Mouse (Mus musculus) liver, adult (tissue): ENCODE measurements around the gene Lrrtm3.

Experiments used
- GATA4 ChIP-seq: IDR thresholded peaks from 2 replicates; pipeline ENCODE4 v1.6.1; 2014; ENCODE audit warnings: mild to moderate bottlenecking, low read length; ENCODE audit not compliant: insufficient replicate concordance

Gene Lrrtm3

DNA sequence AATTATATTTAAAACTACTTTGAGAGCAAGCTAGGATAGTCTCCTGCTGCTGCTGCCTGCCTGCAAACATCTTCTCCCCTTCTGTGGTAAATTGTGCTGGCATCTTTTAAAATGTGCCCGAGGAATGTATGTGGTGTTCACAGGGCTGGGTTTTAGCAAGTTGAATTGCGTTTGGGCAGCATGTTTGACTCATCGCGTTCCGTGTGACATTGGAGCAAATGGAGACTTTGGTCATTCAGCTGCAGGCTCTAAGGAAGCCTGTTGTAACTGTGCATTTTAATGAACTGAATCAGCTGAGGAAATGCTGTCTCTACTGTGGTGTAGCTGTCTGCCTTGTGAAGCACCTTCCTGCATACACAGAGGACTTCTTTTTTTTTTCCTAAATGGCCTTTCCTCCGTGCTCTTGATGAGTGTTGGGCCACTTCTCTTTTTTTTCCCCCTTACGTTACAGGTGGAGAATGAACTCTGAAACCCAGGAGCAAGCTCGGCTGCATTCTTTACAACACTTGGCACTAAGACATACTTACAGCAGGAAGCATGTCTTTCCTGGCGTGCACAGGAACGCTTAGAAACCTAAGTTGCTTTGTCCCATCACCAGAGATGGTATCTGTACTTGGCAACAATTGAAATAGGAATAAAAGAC lies 13.5 kb downstream of the Lrrtm3 start:
- no peak for TF ChIP-seq GATA4

GRCm38 (mm10) chr10:64075944-64076343 lies 14.1 kb downstream of the Lrrtm3 start:
- TF ChIP-seq GATA4: no peak

DNA sequence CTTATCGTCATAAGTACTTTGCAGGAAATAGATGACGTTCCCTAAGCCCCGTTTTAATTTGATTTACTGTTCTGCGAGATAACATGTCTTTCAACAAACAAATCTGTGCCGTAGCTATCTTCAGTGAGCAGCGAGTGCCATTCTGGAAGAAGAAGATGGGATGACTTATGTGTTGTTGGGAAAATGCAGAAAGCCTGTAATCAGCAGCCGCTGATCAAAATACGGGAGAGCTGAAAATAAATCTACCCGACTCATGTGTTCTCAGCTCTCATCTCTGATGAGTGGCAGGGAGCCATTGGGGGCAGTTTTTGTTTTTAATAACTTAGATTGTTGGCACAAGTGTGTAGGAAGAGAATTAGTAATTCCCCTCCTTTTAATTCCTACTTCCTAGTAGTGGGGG lies 26.4 kb downstream of the Lrrtm3 start:
- TF ChIP-seq GATA4: no peak

DNA sequence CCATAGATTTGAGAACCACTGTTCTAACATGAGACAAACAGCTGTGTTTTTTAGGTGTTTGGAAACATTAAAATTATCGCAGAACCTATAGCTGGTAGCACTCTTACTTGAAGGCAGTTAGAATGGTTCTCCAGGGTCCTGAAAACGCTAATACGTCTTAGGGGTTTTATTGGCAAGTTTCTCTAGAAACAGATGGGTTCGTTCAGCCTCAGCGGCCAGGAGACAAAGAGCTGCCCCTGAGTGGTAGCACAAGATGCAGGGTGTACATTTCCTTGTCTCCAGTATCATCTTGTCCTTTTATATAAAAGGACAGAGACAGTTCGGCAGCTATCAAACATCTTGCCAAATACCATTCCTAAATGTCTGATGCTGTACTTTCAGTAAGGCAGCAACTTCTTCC lies 40.1 kb downstream of the Lrrtm3 start:
- TF ChIP-seq GATA4: no peak

- no peak for TF ChIP-seq GATA4
Measured at GRCm38 (mm10) chr10:64049151-64049550, 40.9 kb downstream of the Lrrtm3 start.

DNA sequence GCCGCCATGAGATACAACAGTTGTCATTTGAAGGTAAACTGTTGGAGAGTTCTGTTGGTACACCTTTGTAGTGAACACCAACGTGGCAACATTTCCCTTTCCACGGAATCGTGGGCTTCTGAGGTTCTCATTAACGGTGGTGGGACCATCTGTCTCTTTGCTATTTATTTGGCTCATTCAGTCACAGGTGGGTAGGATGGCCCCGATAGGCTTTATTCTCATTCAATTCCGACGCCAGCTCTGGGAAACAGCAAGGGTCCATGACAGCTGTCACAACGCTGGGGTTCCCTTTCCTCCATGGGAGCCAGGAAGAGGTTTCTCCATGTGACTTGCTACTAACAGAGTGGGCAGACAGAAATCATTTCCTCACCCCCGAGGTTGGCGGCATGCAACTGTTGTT lies 48.2 kb downstream of the Lrrtm3 start:
- TF ChIP-seq GATA4: no peak

GRCm38 (mm10) chr10:64041218-64041617 lies 48.9 kb downstream of the Lrrtm3 start:
- no peak for TF ChIP-seq GATA4

DNA sequence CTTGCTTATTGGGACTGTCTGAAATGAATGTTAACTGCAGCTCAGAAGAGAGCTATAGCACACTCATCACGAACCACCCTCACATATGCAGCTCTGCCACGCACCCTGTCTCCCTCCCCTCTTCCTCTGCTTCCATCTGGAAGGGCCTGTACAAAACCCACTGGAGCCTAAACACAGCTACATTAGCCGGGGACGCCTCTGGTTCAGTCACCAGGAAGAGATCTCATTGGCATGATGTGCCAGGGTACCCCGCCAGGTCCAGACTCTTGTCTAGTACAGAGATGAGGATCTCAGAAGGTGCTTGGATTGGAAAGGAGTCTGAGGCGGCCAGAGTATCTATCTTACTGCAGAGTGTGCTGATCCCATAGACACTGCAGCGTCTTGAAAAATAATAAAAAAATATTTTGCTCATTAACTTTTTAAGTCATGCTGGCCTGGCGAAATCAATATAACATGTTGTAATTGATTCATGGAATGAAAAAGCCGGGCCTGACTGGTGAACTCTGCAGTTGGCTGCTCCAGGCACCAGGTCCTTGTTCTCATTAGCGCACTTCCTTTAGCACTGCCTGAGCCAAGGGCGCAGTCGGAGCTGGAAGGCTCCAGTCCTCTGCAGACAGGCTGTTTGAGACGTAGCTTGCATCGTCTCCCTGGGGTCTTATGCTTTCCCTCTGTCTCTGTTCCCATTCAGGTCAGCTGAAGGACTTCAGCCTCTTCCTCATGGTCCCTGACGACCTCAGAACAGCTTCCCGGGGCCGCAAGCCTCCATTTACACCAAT lies 50.1 kb downstream of the Lrrtm3 start:
- no peak for TF ChIP-seq GATA4

GRCm38 (mm10) chr10:64030901-64031300 lies 59.2 kb downstream of the Lrrtm3 start:
- TF ChIP-seq GATA4: no peak

DNA sequence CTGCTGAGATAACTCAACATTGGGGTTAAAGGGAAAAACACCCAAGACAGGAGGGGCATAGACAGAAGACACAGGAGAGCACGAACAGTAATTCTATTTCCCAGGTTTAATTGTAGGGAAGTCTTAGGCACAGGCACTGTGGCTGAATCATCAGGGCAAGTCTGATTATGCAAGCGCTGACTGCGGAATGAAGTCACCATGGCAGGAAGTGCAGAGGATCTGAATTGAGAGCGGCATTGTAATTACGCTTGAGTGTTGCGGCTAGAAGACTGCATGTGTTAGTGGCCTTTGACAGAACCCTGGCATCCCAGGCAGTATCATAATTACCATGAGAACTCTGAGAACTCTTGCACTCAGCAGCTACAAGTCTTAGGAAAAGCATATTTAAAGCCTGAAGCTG lies 66.7 kb downstream of the Lrrtm3 start:
- TF ChIP-seq GATA4: no peak

- no peak for TF ChIP-seq GATA4
Measured at GRCm38 (mm10) chr10:64020347-64020746, 69.7 kb downstream of the Lrrtm3 start.

DNA sequence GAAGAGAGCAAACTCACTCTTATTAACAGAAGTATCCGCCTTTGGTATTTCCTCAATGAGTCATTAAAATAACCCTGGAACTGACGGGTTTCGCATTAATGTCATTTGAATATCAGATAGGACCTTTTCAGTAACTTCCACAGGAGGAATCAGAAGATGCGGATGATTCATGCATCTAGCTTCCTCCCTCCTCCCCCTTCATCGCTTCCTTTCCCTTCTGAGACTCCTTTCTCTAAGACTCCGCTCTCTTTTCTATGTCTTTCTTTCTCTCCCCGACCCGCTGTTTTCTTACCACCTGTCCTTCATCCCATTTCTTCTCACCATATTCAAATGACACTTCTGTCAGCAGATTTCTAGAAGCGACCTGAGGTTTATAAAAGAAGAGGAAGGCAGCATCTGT lies 88.1 kb downstream of the Lrrtm3 start:
- no peak for TF ChIP-seq GATA4

DNA sequence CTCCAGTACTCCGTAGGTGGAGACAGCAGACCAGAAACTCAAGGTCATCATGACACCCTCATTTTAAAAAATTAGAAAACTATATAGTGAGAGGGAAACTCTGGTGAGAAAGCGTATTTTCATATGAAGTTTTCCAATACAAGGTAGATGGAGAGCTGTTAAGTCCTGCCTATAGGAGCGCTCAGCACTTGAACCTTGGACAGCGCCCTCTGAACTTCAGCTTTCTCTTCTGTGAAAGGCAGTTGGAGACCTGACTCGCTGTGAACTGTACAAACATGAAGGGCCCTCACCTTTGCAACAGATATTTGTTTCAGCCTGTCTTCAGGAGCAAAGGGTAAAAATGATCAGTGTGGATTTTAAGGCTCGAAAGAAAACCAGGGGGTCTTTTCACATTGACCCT lies 88.5 kb downstream of the Lrrtm3 start:
- no peak for TF ChIP-seq GATA4

DNA sequence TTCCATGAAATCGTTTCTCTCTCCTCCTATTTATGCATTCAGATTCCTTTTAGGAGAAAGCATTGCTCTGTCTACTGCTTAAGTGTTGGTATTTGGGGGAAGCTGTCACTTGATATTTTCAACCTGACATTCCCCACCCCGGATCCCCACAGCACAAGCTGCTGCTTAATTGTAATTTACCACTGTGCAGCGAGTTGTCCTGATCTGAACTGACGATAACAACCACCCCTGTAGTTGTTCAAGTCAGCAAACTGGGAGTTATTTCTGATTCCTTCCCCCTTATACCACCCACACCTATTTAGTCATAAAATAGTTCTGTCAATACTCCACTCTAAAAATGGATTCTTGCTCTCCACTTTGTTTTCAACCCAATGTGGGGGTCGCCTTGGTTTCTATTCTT lies 95.8 kb downstream of the Lrrtm3 start:
- no peak for TF ChIP-seq GATA4

- no peak for TF ChIP-seq GATA4
Measured at GRCm38 (mm10) chr10:63985576-63985975, 104.5 kb downstream of the Lrrtm3 start.

GRCm38 (mm10) chr10:63979410-63979809 lies 110.7 kb downstream of the Lrrtm3 start:
- TF ChIP-seq GATA4: no peak

GRCm38 (mm10) chr10:63978969-63979368 lies 111.1 kb downstream of the Lrrtm3 start:
- TF ChIP-seq GATA4: no peak
